Comparison of ENCODE assay signal across 9 mouse cellular contexts in genomic region chrX:112524755-112525154, GRCm38 (mm10). TPM values are rescaled to one million over a fixed set of nuclear protein-coding genes. Genes with fewer than 3 reads are reported as not detected.
DNase-seq lines count a peak whose midpoint lies in the region; ATAC-seq and TF ChIP-seq lines count a peak whose summit lies in the region.
"Had no signal": no experiment of that assay in that cellular context is flagged by ENCODE, and none has a peak within 500 bp of the region (broad histone marks: within the 10 kb centered on the region; RNA-seq: fewer than 3 reads in every experiment).

No protein-coding gene starts in this region.

- H3K27ac ChIP-seq in intestine, embryonic 15.5 days: no peak overlapping the region
- no peak overlapping the region for H3K27ac ChIP-seq in intestine, embryonic 16.5 days (ENCODE audit: low read length)
- no peak overlapping the region for H3K27ac ChIP-seq in hindbrain, embryonic 14.5 days
- H3K27ac ChIP-seq in neural tube, embryonic 14.5 days (ENCODE audit: low read depth, low read length): no peak overlapping the region
- H3K27ac ChIP-seq: stomach, embryonic 15.5 days had no signal

- 0 out of 2 replicates have a peak, but pooled peaks have one; percentile 17 for ATAC-seq in intestine, embryonic 15.5 days
- ATAC-seq in intestine, embryonic 16.5 days: no peak
- no peak for ATAC-seq in Patski
- peak; percentile 40; the same call in 1 of the 2 replicates for ATAC-seq in hindbrain, embryonic 14.5 days (ENCODE audit: low FRiP score)
- peak; percentile 38; the same call in 1 of the 2 replicates for ATAC-seq in neural tube, embryonic 14.5 days (ENCODE audit: low read depth)

- H3K36me3 ChIP-seq in intestine, embryonic 15.5 days: no peaks in the 10 kb centered on the region
- no peaks in the 10 kb centered on the region for H3K36me3 ChIP-seq in intestine, embryonic 16.5 days (ENCODE audit: control insufficient read depth, insufficient read depth, low read length)
- H3K36me3 ChIP-seq in hindbrain, embryonic 14.5 days (replicated peaks; ENCODE audit: control insufficient read depth, insufficient read depth): no peaks in the 10 kb centered on the region
- H3K36me3 ChIP-seq in neural tube, embryonic 14.5 days (ENCODE audit: control insufficient read depth, insufficient read depth, low read length): no peaks in the 10 kb centered on the region
- H3K36me3 ChIP-seq: stomach, embryonic 15.5 days had no signal

- POLR2A ChIA-PET in Patski (lab: Charles Lee): no interaction called here

- no peak overlapping the region for H3K9ac ChIP-seq in intestine, embryonic 15.5 days
- no peak overlapping the region for H3K9ac ChIP-seq in intestine, embryonic 16.5 days (ENCODE audit: low read depth, low read length)
- no peak overlapping the region for H3K9ac ChIP-seq in hindbrain, embryonic 14.5 days
- no peak overlapping the region for H3K9ac ChIP-seq in neural tube, embryonic 14.5 days (replicated peaks; ENCODE audit: low read depth, low read length)
- H3K9ac ChIP-seq: stomach, embryonic 15.5 days had no signal

- H3K27me3 ChIP-seq in intestine, embryonic 15.5 days (replicated peaks): no peaks in the 10 kb centered on the region
- H3K27me3 ChIP-seq in intestine, embryonic 16.5 days (replicated peaks; ENCODE audit: control insufficient read depth, insufficient read depth, low read length): no peaks in the 10 kb centered on the region
- H3K27me3 ChIP-seq in Patski: peaks cover 5% of the 10 kb centered on the region
- no peaks in the 10 kb centered on the region for H3K27me3 ChIP-seq in hindbrain, embryonic 14.5 days (ENCODE audit: control insufficient read depth, insufficient read depth, low read length)
- H3K27me3 ChIP-seq in neural tube, embryonic 14.5 days (ENCODE audit: control insufficient read depth, insufficient read depth, low read length): no peaks in the 10 kb centered on the region
- H3K27me3 ChIP-seq: stomach, embryonic 15.5 days had no signal

- intact Hi-C loops in gastrocnemius, postnatal 14 days (cut with DNase I; ENCODE audit: low total_unique reads): no loop called here

- H3K4me1 ChIP-seq in intestine, embryonic 15.5 days (replicated peaks): no peaks in the 10 kb centered on the region
- H3K4me1 ChIP-seq in intestine, embryonic 16.5 days (ENCODE audit: control insufficient read depth, insufficient read depth, low read length): no peaks in the 10 kb centered on the region
- no peaks in the 10 kb centered on the region for H3K4me1 ChIP-seq in hindbrain, embryonic 14.5 days (replicated peaks; ENCODE audit: control insufficient read depth, insufficient read depth, low read length)
- H3K4me1 ChIP-seq in neural tube, embryonic 14.5 days (ENCODE audit: control insufficient read depth, insufficient read depth, low read length): no peaks in the 10 kb centered on the region
- H3K4me1 ChIP-seq: stomach, embryonic 15.5 days had no signal

- H3K9me3 ChIP-seq in intestine, embryonic 15.5 days: no peaks in the 10 kb centered on the region
- H3K9me3 ChIP-seq in intestine, embryonic 16.5 days (ENCODE audit: control insufficient read depth, low read length): no peaks in the 10 kb centered on the region
- H3K9me3 ChIP-seq in hindbrain, embryonic 14.5 days (ENCODE audit: control insufficient read depth, low read length): no peaks in the 10 kb centered on the region
- H3K9me3 ChIP-seq in neural tube, embryonic 14.5 days (ENCODE audit: control insufficient read depth, low read length): no peaks in the 10 kb centered on the region
- H3K9me3 ChIP-seq: stomach, embryonic 15.5 days had no signal

- in situ Hi-C loops in Patski (cut with MboI; ENCODE audit: low pct_unique_long_range_greater_than_20kb): no loop called here

- H3K4me2 ChIP-seq in intestine, embryonic 15.5 days (replicated peaks): no peak overlapping the region
- no peak overlapping the region for H3K4me2 ChIP-seq in intestine, embryonic 16.5 days (ENCODE audit: low read depth, low read length)
- no peak overlapping the region for H3K4me2 ChIP-seq in hindbrain, embryonic 14.5 days (replicated peaks)
- no peak overlapping the region for H3K4me2 ChIP-seq in neural tube, embryonic 14.5 days (ENCODE audit: low read depth, low read length)
- H3K4me2 ChIP-seq: stomach, embryonic 15.5 days had no signal

- WGBS in intestine, embryonic 15.5 days: 59% methylated on average over 1 of the region's 1 CpGs
- WGBS in intestine, embryonic 16.5 days: 77% methylated on average over 1 of the region's 1 CpGs
- 65% methylated on average over 1 of the region's 1 CpGs for WGBS in hindbrain, embryonic 14.5 days
- 70% methylated on average over 1 of the region's 1 CpGs for WGBS in neural tube, embryonic 14.5 days

- TF ChIP-seq CTCF in Patski (IDR thresholded peaks at IDR 0.05): peak; percentile 44

- DNase-seq in 3T3-L1 (ENCODE audit: low read depth, low spot score): peak; percentile 60
- DNase-seq in Patski (ENCODE audit: low read depth, low spot score): no peak
- DNase-seq in hindbrain, embryonic 14.5 days (ENCODE audit: low spot score): peak; percentile 70
- no peak for DNase-seq in gastrocnemius, postnatal 14 days
- DNase-seq in gastrocnemius, postnatal 4 days (ENCODE audit: low spot score in 2 of 2): no peak

- CTCF ChIA-PET in Patski (lab: Charles Lee): no interaction called here

- H3K4me3 ChIP-seq in intestine, embryonic 15.5 days (replicated peaks): no peak overlapping the region
- H3K4me3 ChIP-seq in intestine, embryonic 16.5 days (ENCODE audit: low read length): no peak overlapping the region
- no peak overlapping the region for H3K4me3 ChIP-seq in hindbrain, embryonic 14.5 days (replicated peaks; ENCODE audit: low read length)
- no peak overlapping the region for H3K4me3 ChIP-seq in neural tube, embryonic 14.5 days (ENCODE audit: low read depth, low read length)
- H3K4me3 ChIP-seq: stomach, embryonic 15.5 days had no signal

RNA-seq across cellular contexts. Expression of gene 2010106E10Rik, which starts 29.7 kb away (rescaled TPM):
- polyA plus RNA-seq in intestine, embryonic 15.5 days (2015; fragmentation: Nextera tagmentation; extraction: Ambion mirVana): 2.3 and 3.0 TPM in 2 replicates
- 7.4 and 13.6 TPM in 2 replicates for polyA plus RNA-seq in intestine, embryonic 16.5 days (2015; fragmentation: Nextera tagmentation; extraction: Ambion mirVana)
- polyA plus RNA-seq in Patski (2021): not detected
- polyA plus RNA-seq in hindbrain, embryonic 14.5 days (2014; fragmentation: Nextera tagmentation; extraction: Ambion mirVana): 0.20 TPM in 1 of 2 replicates, not detected in the other
- not detected in 2 replicates for polyA plus RNA-seq in neural tube, embryonic 14.5 days (2014; fragmentation: Nextera tagmentation; extraction: Ambion mirVana)
- not detected for total RNA-seq in gastrocnemius, postnatal 14 days (2021)
- not detected for total RNA-seq in gastrocnemius, postnatal 4 days (2021)

Comparison
In these comparisons a context has a peak if more than half of its experiments do, and no peak if none do; other contexts are left out.
1. ATAC-seq: peak in intestine, embryonic 15.5 days (single experiment), hindbrain, embryonic 14.5 days (single experiment) and neural tube, embryonic 14.5 days (single experiment); none in intestine, embryonic 16.5 days (single experiment) and Patski (single experiment).
2. DNase-seq: peak in 3T3-L1 (single experiment) and hindbrain, embryonic 14.5 days (single experiment); none in Patski (single experiment), gastrocnemius, postnatal 14 days (single experiment) and gastrocnemius, postnatal 4 days (0 of 2).